In genomic region chr4:114614086-114614485, GRCm38 (mm10) we compare ENCODE assay signal across 14 mouse cellular contexts.
DNase-seq lines count a peak whose midpoint lies in the region; ATAC-seq lines count a peak whose summit lies in the region.
"Had no signal": no experiment of that assay in that cellular context is flagged by ENCODE, and none has a peak within 500 bp of the region (broad histone marks: within the 10 kb centered on the region; RNA-seq: fewer than 3 reads in every experiment).

No protein-coding gene starts in this region.

- no peak overlapping the region for H3K9ac ChIP-seq in heart, embryonic 15.5 days
- no peak overlapping the region for H3K9ac ChIP-seq in lung, embryonic 16.5 days (ENCODE audit: low read length)
- H3K9ac ChIP-seq: liver, embryonic 14.5 days had no signal

- no peak overlapping the region for H3K4me2 ChIP-seq in heart, embryonic 15.5 days
- H3K4me2 ChIP-seq in lung, embryonic 16.5 days (ENCODE audit: low read depth, low read length) = no peak overlapping the region

- peak overlapping the region; percentile 46 for H3K27ac ChIP-seq in heart, embryonic 15.5 days
- H3K27ac ChIP-seq in lung, embryonic 16.5 days (ENCODE audit: low read length) = peak overlapping the region; percentile 53
- H3K27ac ChIP-seq: liver, embryonic 14.5 days; midbrain, embryonic 10.5 days had no signal

- ATAC-seq in heart, embryonic 15.5 days (replicated peaks; ENCODE audit: insufficient number of reproducible peaks, insufficient read depth, low FRiP score, low read depth) = 0 out of 2 replicates have a peak, but pooled peaks have one; percentile 7
- peak; percentile 29; the same call in 1 of the 2 replicates for ATAC-seq in lung, embryonic 16.5 days (ENCODE audit: low read depth)
- ATAC-seq: forebrain, embryonic 14.5 days had no signal

- H3K36me3 ChIP-seq in heart, embryonic 15.5 days = no peaks in the 10 kb centered on the region
- no peaks in the 10 kb centered on the region for H3K36me3 ChIP-seq in lung, embryonic 16.5 days (ENCODE audit: control insufficient read depth, insufficient read depth, low read length)
- H3K36me3 ChIP-seq: midbrain, embryonic 10.5 days had no signal

- 44% methylated on average over 1 of the region's 1 CpGs for WGBS in heart, embryonic 15.5 days
- WGBS in lung, embryonic 16.5 days = 50% methylated on average over 1 of the region's 1 CpGs

- intact Hi-C loops in heart, postnatal 25 days (cut with DNase I) = loop anchor here (5.0 to 10.0 kb wide), 2 partner anchors 99 to 147 kb away; no protein-coding TSS in a partner anchor

- no peak overlapping the region for H3K4me3 ChIP-seq in heart, embryonic 15.5 days
- H3K4me3 ChIP-seq in lung, embryonic 16.5 days (ENCODE audit: low read length) = no peak overlapping the region
- H3K4me3 ChIP-seq: midbrain, embryonic 10.5 days had no signal

- H3K4me1 ChIP-seq in heart, embryonic 15.5 days (replicated peaks) = peaks cover 27% of the 10 kb centered on the region
- H3K4me1 ChIP-seq in lung, embryonic 16.5 days (replicated peaks; ENCODE audit: control insufficient read depth, insufficient read depth, low read length) = peaks cover 7% of the 10 kb centered on the region
- H3K4me1 ChIP-seq: midbrain, embryonic 10.5 days had no signal

- no peak for DNase-seq in heart, postnatal 25 days (ENCODE audit: low spot score)
- no peak for DNase-seq in lung, postnatal 36 days
- DNase-seq in adrenal gland, postnatal 10 days = peak; percentile 73
- DNase-seq in kidney, postnatal 25 days = peak; percentile 20 to 72
- no peak for DNase-seq in retina, embryonic 14.5 days (ENCODE audit: low spot score)
- no peak for DNase-seq in natural killer cell, adult 2 months (ENCODE audit: low spot score in 2 of 2)
- DNase-seq: cerebellum, adult 2 months; gastrocnemius, postnatal 25 days; thymus, postnatal 36 days had no signal

- H3K27me3 ChIP-seq in heart, embryonic 15.5 days = peaks cover 20% of the 10 kb centered on the region
- no peaks in the 10 kb centered on the region for H3K27me3 ChIP-seq in lung, embryonic 16.5 days (ENCODE audit: control insufficient read depth, insufficient read depth, low read depth, low read length)

- H3K9me3 ChIP-seq in heart, embryonic 15.5 days (replicated peaks) = no peaks in the 10 kb centered on the region
- H3K9me3 ChIP-seq in lung, embryonic 16.5 days (ENCODE audit: control insufficient read depth, low read length) = no peaks in the 10 kb centered on the region
- H3K9me3 ChIP-seq: midbrain, embryonic 10.5 days had no signal

Comparison
In these comparisons a context has a peak if more than half of its experiments do, and no peak if none do; other contexts are left out.
1. DNase-seq: peak in adrenal gland, postnatal 10 days (single experiment) and kidney, postnatal 25 days (2 of 2); none in heart, postnatal 25 days (single experiment), lung, postnatal 36 days (single experiment), retina, embryonic 14.5 days (single experiment) and natural killer cell, adult 2 months (0 of 2).